Mouse (Mus musculus) B cell, adult 2 months (primary cell): ENCODE results near the gene Olfr844.

Experiments
- DNase-seq, 2 experiments: peaks; one replicate each; pipeline ENCODE4 v3.0.0; 2022

Olfr844 gene

GRCm38 (mm10) chr9:19316047-19316446 is at the start of gene Olfr844:
Gene Olfr844, plus strand, starts transcription at chr9:19316347.
- no peak for DNase-seq

- DNase-seq: no peak
Observed at GRCm38 (mm10) chr9:19336157-19336556, 20.0 kb downstream of the Olfr844 start, which contains the start of gene Olfr845. Gene Olfr845, plus strand, starts transcription at chr9:19336457.

GRCm38 (mm10) chr9:19363905-19364304 is 47.8 kb downstream of the Olfr844 start, which contains the start of gene Olfr846:
Gene Olfr846, minus strand, starts transcription at chr9:19364005.
- DNase-seq: no peak
